Mouse (Mus musculus): Measurements from ENCODE around the gene Slc30a7.
"Not testable (repeated sequence)": the region's sequence is repeated elsewhere in the genome, so short reads cannot be mapped to it uniquely, and the experiment has no call there.

The Slc30a7 gene

DNA sequence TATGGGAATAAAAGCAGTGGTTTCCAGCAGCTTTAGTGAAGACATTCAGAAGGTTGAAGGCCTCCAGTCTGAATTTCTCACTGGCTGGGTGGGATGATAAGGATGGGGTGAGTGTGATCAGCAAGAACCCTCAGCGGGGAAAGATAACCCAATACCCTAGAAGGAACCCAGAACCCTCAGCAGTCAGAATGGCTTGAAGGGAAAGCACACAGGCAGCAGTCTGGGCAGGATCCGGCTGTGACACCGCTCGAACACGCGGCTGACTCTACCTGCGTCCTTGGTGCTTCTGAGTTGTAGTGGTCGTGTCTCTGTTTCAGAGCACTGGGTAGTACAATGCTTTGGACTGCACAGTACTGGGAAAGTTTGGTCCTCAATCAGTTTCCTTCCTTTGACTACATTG lies 60.9 kb downstream of the Slc30a7 start:
- DNase-seq (ENCODE audit: low spot score) = no peak

DNA sequence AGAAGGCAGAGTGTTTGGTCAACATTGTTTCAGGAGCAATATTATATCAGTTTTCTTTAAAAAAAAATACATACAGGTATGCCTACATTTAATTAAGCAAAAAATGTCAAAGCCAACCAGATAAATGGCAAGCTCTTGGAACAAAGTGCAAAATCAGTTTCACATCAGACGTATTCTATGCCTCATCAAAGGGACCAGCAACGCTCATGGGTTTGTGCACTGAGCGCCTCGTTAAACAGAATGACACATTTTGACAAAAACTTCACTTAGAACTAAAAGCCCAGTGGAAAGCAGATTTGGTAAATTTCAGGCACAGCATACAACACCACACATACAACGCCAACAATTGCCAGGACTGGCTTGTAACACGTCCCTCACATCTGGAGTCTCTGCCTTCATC lies 62.8 kb downstream of the Slc30a7 start:
- DNase-seq (ENCODE audit: low spot score) = no peak

DNA sequence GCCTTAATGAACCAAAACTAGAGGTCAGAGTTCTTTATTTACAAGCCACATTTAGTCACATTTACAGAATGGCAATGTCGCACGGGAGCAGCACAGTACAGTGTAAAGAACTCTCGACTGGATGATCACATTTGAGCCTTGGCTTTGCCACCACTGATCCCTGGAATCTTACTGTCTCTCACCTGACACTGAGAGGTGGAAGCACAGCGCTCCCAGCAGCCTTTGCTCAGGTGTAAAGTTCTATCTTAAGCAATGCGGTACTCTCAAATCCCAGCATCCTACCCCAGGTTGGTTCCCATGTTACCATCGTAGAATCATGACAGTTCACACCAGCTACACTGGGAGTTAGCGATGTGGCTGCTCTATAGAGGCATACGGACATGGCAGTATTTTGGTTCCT lies 65.7 kb downstream of the Slc30a7 start:
- DNase-seq (ENCODE audit: low spot score) = no peak

DNA sequence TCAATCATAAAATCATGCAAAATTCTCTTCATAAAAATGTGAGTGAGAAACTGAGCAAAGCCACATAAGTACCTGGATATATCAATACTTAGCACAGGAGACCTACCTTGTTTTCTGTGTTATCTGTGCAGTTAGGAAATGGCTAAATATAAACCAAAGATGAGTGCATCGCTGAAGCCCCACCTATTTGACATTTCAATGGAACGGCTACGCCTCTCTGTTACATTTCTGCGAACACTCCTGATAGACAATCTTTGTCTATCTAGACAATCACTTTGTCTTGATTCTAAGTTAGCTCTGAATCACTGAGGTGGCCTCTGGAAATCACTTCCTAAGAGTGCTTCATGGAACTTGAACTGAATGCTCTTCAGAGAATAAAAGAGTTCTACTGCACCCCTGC lies 66.7 kb downstream of the Slc30a7 start:
- DNase-seq (ENCODE audit: low spot score) = no peak

DNA sequence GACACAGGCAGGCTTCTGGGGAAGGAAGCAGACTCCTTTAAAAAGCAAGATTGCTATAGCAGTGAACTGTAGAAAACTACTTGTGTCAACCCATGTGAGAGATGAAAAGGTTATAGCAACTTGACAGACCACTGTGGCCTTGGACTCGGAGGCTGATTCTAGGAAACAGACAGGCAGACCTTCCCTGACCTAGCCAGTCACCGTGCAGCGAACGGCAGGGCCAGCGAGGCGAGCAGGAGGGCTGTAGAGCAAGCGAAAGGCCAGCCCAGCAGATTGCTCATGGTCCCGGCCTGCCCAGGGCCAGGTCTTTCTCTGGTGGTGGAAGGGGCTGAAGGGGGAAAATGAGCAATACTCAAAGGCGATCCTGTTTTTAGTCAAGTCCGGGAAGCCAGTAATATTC lies 69.4 kb downstream of the Slc30a7 start:
- DNase-seq (ENCODE audit: low spot score) = no peak

DNA sequence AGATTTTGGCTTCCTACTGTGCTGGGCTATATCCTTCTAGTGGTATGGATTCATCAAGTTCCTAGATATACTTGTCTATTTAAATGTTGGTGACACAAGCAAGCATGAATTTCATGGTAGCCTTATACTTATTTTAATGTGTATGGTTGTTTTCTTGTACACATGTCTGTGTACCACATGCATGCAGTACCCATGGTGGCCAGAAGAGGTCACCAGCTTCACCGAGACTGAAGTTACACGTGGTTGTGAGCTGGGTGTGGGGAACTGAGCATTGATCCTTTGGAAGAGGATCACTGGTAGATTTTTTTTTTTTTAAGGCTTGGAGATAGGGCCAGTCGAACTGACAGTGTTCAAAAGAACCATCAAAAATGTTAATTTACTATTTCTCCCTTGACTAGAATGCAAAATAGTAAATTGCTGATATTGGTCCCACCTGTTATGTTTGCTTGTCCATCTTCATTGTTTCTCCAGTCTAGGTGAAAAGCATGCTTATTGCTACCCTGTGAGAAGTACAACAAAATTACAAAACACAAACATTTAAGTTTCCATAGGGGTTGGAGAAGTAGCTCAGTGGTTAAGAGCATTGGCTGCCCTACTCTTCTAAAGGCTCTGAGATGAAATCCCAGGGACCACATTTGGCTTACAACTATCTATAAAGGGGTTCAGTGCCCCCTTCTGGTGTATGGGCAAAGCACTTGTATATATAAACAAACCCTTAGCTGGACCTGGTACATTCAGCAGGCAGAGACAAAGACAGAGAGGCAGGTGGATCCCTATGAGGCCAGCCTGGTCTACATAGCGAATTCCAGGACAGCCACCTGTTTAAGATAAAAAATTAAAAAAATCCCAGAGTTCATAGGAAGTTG lies 70.2 kb downstream of the Slc30a7 start:
- peak; percentile 59 for DNase-seq (ENCODE audit: low spot score)

DNA sequence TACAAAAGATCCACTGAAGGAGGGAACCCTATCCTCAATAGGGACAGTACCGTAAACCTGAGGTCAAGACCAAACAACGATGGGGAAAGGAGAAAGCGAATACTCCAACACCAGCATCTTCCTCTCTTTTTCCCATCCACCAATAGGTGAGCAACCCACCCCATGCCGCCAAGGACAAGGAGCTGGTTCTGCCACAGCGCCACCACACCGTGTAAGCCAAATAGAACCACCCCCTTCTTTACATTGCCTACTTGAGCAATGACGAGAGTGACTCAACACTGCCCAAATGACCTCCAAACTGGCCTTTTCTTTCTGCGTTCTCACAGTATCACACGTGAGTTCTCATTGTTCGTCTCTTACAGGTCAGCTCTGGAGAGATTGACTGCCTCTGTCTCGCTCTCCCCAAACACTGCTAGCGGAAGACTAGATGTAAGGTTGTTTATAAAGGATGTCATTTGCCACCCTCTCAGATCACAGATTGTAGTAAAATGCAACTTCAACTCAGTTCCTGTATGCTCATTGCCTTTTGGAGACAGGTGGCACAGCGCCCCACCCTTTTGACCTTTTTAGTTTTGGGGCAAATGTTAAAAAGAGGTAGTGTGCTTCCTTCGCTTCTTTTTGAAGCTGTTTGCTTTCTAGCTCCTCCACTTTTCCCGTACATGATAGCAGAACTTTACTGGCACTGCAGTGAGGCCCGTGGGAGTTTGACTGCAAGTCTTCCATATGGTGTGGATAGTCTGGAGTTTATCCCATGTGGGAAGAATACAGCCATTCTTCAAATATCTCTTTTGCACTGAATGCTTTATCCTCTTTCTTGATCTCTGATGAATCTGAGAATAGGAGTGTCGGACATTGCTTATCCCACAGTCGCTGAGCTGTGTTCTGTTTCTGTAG lies 73.7 kb downstream of the Slc30a7 start:
- no peak for DNase-seq (ENCODE audit: low spot score)

DNA sequence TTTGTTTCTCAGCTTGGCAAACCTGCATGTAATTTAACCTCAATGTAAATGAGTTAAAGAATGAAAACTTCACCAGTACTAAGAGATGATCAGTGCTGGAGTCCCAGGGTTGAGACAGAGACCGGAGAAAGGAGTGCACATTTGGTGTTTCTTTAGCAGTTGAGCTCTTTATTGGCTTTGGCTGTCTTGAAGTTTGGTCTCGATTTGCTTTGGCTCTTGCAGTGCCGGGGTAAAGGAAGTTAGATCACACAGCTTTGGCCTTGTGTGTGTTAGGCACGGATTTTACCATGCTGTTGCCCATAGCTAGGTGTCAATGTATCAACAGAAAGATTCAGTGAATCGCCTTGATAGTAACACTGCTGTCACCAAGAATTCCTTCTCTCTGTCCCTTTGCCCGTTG lies 75.5 kb downstream of the Slc30a7 start:
- DNase-seq (ENCODE audit: low spot score) = no peak

DNA sequence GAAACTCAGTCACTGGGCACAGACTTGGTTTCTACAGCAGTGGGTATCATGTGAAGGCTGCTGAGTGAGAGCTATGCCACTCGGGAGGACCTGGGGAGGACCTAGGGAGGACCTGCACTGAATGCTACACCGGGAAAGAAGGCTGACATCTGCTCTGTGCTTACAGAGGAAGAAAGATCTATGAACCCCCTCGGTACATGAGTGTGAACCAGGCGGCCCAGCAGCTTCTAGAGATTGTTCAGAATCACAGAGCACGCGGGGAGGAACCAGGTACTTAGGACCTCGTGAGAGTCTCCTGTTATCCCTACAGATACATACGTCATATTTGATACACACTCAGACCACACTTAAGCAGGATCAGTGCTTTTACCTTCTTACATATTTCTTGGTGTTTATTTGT lies 80.7 kb downstream of the Slc30a7 start:
- DNase-seq (ENCODE audit: low spot score) = no peak

DNA sequence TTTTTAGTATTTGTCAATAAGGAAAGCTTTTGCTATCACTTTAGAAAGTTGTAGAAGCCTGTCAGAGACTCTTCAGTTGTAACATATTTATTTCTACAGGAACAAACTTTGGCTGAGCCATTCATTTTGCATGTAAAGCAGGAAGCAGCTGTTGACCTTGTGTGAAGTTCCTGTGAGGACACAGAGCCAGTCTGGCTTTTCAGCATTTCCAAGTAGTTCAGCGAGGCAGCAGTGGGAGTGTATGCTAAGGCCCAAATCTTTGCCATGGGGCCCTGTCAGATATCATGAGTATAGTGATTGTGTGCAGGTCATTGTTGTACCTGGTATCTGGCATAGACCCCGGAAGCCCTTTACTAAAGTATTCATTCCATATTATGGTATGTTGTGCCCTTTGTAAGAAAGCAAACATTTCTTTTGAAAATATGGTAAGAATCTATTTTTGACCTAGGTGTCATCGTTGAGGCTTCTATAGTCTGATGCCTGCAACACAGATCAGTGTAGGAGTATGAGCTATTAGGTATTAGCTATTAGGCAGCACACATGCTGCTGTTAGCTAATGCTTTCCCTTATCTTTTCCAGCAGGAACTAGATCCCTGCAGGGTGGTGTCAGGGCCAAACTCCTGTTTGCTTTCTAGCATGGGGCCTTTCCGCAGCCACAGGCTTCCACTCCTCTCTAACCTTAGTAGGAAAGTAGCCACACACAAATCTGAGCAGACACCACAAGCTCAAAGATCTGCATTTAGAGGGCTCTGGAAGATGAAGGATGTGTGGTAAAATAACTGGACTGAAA lies 82.6 kb downstream of the Slc30a7 start:
- DNase-seq (ENCODE audit: low spot score) = no peak

DNA sequence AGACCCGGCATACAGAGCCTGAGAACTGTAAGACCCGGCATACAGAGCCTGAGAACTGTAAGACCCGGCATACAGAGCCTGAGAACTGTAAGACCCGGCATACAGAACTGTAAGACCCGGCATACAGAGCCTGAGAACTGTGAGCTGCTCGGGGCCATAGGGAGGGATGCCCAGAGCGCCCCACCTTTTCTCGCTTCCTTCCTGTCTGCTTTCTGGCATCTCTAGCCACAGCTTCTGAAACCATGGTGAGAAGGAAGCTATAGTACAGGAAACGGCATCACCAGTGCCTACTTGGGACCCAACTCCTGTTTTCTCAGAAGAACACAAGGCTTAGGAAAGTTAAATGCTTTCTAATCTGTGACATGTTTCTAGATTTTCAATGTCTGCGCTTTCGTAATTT lies 99.8 kb downstream of the Slc30a7 start:
- not testable (repeated sequence) for DNase-seq (ENCODE audit: low spot score)

DNA sequence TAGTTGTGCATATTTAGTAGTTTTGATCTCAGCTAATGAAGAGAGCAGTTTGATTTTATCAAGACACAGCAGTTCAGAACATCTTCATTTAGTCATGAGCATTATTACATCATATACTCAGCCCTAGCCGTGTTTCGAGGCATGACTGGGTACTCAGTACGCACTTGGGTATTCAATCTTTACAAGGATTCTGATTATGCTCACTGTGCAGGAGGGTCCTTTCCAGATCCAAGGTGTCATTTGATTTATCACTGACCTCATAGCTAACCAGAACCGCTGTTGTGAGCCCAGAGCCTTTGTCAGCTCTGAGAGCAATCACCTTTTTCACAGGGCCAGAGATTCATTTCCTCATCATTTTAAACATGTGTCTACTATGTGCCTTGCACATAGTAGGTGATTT lies 101.6 kb downstream of the Slc30a7 start:
- no peak for DNase-seq (ENCODE audit: low spot score)

DNA sequence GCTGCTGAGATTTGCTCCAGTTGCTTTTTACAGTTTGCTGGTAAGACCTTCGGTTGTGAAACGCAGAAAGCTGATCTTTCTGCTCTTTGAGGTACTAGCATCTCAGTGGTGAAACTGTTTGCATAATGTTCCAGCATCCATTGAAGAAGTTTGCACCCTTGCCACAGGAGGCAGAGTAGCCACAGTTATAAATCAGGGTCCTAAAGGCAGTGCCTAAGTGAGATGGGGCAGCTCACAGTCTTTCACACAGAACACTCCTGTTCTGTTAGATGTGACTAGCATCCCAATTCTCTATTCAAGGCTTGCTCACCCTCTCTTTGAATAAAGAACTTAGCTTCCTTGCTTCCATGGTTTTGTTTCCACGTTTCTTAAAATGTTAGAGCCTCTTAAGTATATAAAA lies 102.1 kb downstream of the Slc30a7 start:
- DNase-seq (ENCODE audit: low spot score) = no peak

DNA sequence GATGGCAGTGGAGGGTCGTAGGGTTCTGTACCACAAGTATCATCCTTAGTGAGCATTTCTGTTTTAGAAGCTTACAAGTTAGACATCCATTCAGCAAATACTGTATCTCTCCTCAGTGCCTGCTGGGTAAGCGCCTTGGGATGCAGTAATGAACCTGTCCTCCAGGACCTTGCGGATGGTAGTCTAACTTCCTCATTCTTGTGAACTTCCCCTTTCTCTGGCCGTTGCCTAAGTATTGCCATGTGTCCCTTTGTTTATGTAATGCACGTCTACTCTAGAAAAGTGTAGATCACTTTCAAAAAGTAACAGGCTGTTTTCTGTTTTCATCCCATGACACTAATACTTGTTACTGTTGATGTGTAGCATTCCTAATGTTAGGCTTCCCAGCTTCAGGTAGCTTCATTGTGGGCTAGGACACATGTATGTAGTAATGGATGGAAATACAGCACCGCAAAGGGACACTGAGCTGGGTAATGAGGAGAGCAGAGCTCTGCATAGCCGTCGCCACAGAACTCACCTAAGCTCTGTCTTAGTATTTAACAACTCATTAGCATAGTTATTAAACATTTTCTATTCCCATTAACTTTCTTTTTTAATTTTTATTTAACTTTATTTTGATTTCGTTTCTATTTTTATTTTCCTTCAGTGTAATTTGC lies 104.8 kb downstream of the Slc30a7 start:
- DNase-seq (ENCODE audit: low spot score) = no peak

DNA sequence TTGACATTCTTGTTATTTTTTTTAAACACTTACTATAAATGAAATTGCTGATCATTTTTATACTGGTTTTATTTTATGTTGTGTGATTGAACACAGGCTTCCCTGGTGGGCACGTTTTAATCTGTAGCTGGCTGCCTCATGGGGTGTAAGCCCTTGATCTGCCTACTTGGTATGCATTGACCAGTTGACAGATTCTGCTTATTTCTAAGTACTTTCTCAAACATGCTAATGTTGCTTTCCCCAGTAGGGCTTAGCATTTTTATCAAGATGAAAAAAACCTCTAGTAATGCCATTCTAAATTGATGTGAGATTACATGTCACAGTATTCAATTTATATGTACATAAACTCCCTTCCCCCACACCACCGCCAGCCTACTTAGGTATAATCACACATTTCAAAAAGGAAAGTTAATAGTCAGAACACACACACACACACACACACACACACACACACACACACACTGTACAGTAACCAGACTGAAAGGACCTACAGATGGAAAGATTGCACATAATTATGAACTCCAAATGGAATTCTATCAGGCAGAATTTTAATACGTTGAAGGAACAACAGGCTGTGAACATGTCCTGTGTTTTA lies 108.8 kb downstream of the Slc30a7 start:
- no peak for DNase-seq (ENCODE audit: low spot score)

DNA sequence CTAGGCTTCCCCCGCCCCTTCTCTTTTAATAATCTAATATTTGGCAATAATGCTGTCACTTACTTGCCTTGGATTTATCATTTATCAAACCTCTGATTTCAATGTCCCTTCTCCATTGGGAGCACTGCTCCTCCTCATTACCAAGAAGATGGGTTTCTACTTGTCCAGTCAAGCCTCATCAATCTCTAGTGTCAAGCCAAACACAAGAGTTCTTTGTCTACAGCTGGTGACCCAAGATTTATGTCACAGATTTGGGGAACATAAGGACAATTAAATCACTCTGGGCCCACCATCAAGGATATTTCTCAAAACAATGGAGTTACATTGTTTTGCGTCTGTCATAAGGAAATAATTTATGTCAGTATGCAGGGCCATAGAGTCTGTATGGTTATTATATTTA lies 114.0 kb downstream of the Slc30a7 start:
- no peak for DNase-seq (ENCODE audit: low spot score)

DNA sequence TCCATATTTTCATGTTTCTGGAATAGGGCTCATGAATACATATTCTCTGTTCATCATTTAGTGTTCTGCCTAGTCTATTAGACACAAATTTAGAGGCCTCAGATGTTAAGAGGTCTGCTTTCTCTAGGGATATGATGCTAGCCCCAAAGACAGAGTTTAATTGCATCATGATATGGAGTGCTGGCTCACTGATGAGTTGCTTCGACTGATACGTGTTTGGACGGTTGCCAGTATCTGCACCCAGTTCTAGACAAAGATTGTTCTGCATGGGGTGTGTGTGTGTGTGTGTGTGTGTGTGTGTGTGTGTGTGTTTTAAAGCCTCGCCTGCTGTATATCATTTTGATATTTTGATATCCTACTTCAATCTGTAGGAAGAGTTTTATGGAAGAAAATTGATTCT lies 114.9 kb downstream of the Slc30a7 start:
- DNase-seq (ENCODE audit: low spot score) = no peak
